Mouse (Mus musculus) heart, adult 11 months (tissue): ENCODE data around the gene Fabp3.

Experiments
- DNase-seq: peaks from one replicate; pipeline ENCODE4 v3.0.0; 2022

The Fabp3 gene

DNA sequence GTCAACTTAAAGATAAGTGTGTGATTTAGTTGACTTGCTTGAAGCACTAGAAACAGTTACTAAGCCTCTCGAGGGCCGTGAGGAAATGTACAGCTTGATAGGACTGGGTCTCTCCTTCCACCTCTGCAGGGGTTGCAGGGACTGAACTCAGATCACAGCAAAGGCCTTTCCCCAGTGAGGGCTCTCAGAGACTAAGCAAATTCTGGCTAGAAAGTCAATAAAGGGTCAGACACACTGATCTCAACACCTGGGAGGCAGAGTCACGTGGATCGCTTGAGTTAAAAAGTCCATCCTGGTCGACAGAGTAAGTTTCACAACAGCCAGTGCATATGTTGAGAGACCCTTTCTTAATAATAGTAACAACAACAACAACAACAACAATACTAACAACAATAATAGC is 27.5 kb downstream of the Fabp3 start:
- no peak for DNase-seq

DNA sequence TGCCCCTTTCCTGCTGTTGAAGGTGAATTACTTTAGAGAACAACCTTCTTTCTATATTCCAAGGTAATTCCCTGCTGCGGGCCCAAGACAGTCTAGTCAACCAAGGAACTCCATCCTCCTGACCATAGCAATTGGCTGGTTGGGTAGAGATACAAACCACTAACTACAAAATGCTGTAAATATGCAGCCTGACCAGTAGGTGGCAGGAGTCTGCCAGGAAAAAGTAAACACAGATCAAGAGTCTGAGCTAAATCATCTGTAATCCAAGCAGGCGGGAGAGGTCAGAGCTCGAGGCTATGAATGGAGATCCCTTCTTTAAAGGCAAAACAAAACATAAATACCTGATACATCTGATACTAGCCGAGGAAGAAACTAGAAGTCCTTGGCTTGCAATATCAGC is 33.3 kb downstream of the Fabp3 start:
- DNase-seq, result no peak

DNA sequence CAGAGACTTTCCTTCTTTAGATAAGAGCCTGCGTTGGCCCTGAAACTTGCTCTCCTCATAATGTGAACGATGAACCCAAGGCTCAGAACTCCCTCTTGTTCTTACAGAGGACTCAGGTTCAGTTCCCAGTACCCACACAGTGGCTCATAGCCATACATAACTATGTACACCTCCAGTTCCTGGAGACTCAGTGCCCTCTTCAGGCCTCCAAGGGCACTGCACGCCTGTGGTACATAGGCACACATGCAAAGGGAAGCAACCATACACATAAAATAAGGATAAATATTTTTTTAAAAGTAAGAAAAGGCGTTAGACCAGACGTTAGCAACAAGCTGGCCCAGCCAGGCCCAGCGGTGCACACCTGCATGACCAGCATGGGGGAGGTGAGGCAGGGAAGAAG is 41.3 kb downstream of the Fabp3 start:
- no peak for DNase-seq

DNA sequence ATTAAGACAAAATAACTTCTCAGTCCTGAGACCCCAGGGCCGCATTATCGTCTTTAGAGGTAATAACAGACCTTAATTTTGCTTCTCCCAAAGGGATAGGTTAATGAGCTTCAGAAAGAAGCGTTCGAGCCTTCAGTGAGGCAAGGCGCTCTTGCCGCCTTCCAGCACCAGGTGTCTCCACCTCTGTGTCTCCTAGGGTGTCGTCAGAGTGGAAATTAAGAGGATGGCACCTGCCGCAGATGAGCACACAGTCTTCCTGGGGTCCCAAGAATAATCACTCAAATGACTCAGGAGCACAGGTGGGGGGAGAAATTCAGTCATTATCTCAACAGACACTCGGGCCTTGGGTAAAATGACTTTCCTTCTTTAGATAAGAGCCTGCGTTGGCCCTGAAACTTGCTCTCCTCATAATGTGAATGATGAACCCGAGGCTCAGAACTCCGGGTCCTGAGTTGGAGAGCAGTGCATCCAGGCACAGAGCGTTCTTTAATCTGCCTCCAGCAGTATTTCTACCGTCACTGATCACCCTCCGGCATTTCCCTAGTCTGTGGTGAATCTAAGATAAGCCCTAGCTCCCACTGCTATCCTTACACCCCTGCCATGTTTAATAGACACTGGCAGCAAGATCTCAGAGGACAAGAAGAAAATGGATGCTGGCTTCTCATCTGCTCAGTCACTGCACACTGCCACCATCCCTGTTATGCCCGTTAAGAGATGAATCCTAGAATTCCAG is 42.5 kb downstream of the Fabp3 start:
- no peak for DNase-seq

DNA sequence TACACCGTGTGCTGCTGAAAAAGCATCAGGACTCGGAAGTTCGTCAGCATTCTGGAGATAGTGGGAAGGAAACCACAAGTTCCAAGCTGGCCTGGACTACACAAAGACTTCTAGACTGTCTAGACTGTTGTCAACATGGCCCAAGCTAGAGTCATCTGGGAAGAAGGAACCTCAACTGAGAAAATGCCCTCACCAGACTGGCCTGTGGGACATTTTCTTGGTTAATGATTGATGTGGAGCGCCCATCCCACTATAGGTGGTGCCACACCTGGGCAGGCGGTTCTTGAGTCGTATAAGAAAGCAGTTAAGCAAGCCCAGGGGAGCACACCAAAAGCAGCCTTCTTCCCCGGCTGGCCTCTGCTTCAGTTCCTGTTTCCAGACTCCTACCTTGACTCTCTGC is 44.2 kb downstream of the Fabp3 start:
- DNase-seq, result no peak

GRCm38 (mm10) chr4:130357946-130358345 is 49.6 kb downstream of the Fabp3 start:
- no peak for DNase-seq

DNA sequence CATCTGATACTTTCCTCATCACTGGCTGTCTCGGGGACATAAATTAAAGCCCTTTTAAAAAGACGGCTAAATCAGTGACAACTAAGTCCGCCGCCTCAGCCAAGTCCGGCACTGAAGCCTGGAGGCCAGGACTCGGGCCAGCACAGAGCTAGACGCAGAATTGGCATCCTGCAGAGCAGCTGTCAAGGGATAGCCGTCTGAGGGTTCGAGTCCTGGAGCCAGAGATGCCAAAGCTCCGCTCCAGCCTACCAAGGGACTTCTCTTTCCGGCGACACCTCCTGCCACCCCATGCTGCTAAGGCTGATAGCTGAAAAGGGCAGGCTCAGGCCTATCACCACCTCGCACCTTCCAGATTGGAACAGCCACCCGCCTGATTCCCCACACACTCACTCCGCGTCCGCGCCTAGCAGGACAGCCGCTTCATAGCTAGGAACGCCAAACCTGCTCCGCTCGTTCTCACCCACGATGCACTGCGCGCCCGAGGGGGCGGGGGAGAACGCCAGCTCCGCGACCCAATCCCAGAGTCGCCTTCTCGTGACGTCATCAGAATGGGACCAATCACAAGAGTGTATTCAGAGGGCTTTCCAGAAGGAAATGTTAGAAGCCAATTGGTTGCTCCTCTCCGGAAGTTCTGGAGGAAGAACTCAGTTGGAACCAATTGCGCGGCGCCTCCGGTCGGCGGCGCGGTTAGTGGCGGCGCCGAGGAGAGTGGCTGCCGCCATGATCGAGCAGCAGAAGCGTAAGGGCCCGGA is 51.3 kb downstream of the Fabp3 start, which contains the start of the genes Zcchc17 and Snrnp40:
TSS of gene Zcchc17 (minus strand) at position 458 of the 752 bp plus-strand sequence.
TSS of gene Snrnp40 (plus strand) at position 647 of the 752 bp plus-strand sequence.
- DNase-seq, result peak; percentile 100

DNA sequence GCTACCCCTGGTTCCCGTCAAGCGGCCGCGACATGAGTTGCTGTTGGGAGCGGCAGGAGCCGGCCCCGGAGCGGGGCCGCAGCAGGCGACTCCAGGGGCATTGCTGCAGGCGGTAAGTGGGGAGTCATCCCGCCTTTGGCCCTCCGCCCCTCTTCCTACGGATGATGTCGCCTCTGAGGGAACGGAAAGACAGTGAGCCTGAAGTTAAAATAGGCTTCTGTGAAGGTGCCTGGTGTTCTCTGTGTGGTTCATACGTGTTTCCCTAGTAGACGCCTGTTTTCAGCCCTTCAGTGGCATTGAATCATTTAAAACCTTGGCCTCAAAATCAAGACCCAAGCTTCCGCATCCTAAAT is 51.8 kb downstream of the Fabp3 start:
- DNase-seq, result no peak
